Mouse (Mus musculus) 3T3-L1 (cell line): Measurements from ENCODE around the gene Serpinc1.
"Not testable (repeated sequence)": the region's sequence is repeated elsewhere in the genome, so short reads cannot be mapped to it uniquely, and the experiment has no call there.

ENCODE experiments used
- DNase-seq: peaks from one replicate; pipeline ENCODE4 v3.0.0-alpha.2; 2015; ENCODE audit warnings: low read depth, low spot score

The Serpinc1 gene

DNA sequence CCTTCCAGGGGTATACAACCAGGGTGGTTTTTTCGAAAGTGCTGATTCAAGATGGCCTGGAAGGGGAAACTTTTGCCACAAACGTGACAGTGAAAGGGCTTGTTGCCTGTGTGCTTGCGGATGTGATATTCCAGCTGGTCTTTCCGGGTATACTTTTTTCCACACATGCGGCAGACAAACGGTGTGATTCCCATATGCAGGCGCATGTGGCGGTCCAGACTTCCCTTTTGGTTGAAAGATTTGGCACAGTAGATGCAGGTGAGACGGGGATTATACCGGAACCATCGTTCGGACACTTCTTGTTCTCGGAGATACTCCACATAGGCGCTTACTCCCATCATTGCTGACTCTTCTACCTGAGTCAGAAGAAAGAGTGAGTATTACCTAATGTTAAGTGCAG is 41.7 kb downstream of the Serpinc1 start:
- DNase-seq: no peak

DNA sequence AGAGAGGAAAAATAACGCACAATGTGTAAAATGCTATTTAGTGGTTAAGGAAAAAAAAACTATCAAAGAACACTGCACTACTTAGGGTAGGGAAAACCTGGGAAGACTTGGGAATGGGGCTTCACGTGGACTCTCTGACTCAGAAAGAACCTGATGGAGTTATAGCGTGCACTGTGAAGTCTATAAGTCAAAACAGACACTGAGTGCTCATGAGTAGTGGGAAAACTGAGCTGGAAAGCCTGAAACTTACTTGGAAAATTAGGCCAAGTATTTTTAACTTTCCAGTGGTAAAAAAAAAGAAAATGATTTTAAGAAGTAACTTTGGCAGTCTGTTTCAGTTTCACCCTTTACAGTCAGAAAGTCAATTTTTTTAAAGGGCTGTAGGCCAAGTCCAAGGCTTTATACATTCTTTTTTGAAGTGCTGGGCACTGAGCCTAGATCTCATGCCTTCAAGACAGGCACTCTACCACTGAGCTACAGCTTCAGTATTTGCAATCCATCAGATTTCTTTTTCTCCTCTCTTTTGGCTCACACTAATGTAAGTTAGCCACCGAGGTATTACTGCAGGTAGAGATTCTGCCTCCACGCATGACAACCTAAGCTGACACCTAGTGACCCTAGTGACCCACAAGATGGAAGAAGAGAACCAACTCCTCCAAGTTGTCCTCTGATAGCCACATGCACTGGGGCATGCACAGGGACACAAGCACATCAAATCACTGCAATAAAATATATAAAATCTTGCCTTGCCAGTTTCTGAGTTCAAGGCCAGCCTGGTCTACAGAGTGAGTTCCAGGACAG is 47.2 kb downstream of the Serpinc1 start:
- DNase-seq: peak; percentile 84

DNA sequence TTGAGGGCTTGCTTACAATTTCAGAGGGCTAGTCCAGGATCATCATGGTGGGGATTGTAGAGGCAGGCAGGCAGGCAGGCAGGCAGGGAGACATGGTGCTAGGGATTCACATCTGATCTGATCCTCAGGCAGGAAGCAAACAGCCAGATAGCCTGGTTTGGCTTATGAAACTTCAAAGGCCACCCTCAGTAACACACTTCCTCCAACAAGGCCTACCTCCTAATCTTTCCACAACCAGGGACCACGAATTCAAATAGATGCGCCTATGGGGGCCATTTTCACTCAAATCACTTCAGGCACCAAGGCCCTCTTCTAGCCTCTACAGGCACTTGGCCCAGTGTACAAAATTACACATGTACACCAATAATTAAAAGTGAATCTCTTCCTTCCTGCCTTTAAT is 48.8 kb downstream of the Serpinc1 start:
- DNase-seq: no peak

DNA sequence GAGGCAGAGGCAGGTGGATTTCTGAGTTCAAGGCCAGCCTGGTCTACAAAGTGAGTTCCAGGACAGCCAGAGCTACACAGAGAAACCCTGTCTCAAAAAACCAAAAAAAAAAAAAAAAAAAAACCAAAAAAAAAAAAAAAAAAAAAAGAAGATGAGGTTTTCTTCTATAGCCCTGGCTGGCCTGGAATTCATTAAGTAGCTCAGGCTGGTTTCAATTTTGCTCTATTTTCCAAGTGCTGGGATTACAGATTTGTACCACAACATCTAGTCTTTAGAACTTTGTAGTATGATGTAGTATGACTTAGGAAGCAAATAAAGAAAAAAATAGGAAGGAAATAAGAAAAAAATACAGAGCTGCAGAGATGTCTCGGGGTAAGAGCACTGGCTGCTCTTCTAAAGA is 50.0 kb downstream of the Serpinc1 start:
- DNase-seq: not testable (repeated sequence)

DNA sequence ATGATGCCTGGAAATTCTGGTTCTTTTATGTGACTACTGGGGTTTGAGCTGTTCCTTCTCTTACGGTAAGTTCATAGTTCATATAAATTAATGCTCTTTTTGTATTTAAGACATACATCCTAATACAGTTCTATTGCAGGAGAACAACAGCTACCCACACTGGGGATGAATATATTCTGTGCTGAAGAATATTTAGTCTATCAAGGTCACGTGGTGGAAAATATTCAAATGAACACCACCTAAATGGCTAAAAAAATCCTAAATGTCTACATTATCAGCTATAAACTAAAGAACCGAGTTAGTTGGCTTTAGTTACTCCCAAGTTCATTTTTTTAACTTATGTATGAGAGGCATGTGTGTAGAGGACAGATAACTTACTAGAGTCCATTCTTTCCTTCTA is 51.7 kb downstream of the Serpinc1 start:
- no peak for DNase-seq

DNA sequence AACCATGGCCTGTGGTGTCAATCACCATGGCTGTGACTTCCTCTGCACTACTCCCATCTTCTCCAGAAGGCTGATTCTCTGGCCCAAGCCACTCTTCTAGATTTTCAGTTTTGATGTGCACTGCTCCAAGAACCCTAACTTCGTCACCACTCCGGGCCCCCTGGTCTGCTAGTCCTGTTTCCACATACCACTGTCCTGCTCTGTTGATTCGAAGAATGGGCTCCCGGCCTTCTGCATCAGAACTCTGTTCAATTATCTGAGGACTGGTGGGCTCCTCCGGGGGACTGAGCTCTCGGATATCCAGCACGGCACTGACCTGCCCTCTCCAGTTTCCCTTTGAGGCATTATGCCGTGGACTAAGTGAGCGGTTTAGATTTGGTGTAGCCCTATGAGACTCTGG is 53.5 kb downstream of the Serpinc1 start:
- no peak for DNase-seq

DNA sequence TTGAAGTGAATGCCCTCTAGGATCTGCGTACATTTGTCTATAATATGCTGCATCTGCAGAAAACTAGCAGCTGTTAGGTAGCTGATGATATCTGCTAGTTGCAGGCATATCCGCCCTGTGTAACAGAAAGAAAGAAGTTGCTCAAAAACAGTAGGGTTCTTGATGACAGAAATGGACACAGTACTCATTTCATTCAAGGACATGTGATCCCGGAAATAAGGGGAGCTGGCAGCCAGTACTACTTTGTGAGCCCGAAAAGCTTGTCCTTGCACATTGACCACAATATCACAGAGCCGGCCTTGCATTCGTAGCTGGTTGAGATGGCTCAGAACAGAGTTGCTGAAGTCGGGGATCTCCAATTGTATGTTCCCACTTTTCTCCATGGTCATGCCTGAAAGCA is 54.0 kb downstream of the Serpinc1 start:
- no peak for DNase-seq

DNA sequence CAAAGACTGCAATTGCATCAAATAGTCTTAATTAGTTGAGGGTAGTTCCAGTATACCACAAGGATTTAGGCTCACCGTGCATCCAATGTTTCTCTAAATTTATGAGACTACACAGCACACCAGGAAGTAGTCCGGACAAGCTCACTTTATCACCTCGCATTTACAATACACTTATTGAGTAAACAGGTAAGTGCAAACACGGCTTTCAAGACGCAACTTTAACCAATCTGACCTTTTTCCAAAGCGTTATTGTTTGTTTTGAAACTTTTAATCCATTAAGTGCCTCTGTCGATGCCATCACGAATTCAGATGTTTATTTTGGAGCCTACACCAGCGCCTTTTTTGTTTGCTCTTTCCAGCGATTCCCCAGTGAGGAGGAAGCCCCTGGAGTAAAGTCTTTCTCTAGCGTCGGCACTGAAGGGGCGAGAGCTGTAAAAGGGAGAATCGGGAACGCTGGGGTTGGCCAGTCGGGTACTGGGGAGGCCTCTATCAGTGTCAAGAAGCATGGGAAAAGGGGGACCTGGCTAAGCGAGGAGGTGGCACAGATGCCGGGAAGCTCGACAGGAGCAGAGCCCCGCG is 55.6 kb downstream of the Serpinc1 start:
- DNase-seq: peak; percentile 61

DNA sequence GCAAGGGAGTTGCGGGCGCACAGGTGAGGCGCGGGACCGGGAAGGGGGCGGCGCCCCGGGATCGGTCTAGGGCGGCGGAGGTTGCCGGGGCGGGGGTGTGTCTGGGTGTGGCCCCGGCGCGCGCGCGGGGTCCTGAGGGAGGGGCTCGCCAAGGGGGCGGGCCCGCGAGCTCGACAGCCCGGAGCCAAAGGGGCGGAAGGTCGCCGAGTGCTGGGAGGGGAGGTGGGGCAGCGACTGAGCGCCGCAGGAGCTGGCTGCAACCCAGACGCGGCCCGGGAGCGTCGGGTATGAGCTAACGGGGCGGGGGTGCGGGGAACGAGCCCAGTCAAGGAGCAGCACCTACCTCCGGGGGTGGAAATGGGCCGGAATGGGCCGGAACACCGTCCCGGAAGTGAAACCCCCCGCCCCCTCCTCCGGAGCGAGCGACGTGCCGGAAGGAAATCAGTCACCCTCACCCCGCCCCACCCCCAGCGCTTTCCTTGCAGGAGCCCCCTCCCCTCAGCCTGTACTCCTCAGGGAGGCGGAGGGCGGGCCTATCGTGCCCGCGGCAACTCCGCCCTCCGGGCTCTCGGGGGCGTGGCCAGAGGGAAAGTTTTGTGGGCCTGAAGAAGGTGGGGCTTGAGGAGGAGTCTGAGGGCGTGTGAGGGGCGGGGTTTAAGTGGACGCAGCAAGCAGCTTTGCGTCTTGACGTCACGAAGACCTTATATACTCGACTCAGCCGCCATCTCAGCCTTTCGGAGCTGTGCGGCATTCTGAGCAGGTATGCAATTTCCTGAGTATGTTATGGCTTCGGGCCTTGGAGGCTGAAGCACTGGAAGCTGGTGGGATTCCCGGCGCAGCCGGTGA is 56.3 kb downstream of the Serpinc1 start, which contains the start of gene Zbtb37:
Zbtb37 (minus strand) TSS at position 415 of the 846 bp plus-strand sequence.
- DNase-seq: peak; percentile 99

DNA sequence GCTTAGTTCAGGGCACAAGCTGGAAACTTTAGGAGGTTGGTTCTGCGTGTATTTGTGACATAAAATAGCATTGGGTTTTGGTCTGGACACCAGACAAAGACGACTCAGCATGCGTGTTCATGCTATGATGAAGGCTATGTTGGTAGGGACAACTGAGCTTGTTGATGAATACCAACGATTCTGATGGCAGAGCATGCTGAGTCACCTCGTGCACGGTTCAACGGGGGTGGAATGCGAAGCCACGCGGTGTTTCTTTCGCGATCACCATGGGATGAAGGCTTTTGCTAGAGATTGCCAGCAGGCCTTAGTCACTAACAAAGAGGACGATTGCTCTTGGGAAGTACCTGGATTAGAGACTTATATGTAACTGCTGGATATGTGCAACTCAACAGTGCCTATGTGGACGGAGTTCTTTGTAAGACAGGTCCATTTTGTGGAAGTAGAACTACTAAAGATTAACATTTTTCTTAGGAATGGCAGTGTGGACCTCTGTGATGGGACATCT is 56.9 kb downstream of the Serpinc1 start:
- peak; percentile 76 for DNase-seq

DNA sequence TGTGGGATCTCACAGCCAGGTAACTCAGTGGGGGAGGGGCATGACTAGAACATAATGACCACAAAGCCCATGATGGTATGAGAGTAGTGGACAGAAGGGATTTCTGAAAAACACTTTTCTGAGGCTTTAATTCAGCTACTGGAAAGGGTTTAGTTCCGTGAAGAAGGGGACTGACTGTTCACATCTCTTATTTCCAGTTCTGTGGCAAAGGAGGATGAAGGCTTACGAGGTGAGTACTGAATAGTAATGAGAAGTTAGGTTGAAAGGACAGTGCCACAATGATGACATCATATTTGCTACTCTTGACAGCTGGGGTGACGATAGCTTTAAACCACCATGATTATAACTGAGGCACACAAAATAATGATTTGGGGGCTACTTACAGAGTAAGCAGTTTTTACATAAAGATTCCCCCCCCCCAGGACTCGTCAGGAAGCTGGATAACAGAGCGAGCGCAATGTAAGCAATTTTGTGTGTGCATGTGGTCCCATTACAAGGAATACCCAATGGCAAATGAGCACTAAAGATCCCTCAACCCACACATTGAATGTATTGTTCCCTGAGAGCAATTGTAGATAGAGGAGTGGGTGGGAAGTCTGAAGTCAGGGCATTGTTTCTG is 57.5 kb downstream of the Serpinc1 start:
- no peak for DNase-seq

DNA sequence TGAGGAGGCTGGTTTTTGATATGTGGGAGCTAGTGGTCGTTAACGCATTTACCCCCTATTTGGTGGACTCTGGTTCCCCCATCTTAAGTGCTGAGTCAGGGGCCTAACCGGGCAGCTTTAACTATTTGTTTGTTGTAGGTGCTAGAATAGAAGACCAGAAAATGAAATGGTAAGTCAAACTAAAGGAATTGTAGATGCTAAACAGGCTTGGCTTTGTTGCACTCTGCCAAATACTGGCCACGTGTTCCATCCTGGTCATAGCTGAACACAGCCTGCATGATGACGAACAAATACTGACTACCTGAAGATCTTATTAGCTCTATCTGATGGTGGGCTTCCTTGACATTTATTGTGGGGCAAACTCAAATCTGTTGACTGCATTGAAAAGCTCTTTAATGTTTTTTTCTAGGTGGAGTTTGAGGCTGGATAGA is 58.0 kb downstream of the Serpinc1 start:
- peak; percentile 54 for DNase-seq

DNA sequence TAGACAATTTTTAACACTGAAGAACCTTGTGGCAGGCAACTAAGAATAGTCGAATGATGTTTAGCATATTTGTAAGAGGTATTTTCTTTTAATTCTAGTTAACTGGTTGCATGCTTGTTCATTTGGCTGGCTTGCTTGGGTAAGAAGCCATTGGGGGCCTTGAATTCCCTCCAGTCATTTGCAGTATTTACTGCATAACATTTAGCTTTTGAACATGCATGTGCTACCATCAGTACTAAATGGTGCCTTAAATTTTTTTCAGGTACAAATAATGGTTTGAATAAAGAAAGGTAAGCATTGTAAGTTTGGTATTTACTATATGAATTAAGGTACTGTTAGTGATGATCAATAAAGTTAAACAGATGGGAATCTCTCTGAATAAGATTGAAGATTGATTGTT is 58.6 kb downstream of the Serpinc1 start:
- no peak for DNase-seq

DNA sequence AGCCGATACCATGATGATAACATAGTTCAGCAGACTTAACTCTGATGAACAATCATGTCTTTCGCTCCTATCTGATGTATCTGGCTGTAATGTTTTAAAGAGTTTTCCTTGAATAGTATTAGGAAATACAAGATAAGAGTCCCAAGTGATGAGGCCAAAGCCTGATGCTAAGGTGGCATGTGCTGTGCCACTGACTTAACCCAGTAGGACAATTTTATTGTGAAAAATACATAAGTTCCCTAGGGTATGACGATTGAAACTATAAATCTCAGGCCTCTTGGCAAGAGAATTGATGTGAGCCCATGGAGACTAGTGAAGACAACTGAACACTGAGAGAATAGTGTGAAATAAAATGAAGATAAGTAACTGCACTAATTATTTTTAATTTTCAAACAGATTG is 59.2 kb downstream of the Serpinc1 start:
- DNase-seq: peak; percentile 25

DNA sequence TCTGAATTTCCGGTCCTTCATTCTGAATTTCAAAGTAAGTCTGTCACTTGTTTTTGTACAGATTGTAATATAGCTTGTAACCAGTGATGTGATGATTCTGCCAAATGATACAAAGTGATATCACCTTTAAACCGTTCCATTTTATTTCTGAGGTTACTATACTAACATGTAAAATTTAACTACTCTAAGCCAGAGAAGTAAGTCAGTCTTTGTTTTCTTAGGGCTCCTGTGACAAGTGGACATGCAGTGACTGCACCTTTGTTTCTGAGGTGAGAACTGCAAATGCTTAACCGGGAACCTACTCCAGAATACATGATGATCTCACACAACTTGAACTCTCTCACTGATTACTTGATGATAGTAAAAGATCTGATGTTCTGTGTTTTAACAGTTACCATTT is 59.6 kb downstream of the Serpinc1 start:
- peak; percentile 32 for DNase-seq

DNA sequence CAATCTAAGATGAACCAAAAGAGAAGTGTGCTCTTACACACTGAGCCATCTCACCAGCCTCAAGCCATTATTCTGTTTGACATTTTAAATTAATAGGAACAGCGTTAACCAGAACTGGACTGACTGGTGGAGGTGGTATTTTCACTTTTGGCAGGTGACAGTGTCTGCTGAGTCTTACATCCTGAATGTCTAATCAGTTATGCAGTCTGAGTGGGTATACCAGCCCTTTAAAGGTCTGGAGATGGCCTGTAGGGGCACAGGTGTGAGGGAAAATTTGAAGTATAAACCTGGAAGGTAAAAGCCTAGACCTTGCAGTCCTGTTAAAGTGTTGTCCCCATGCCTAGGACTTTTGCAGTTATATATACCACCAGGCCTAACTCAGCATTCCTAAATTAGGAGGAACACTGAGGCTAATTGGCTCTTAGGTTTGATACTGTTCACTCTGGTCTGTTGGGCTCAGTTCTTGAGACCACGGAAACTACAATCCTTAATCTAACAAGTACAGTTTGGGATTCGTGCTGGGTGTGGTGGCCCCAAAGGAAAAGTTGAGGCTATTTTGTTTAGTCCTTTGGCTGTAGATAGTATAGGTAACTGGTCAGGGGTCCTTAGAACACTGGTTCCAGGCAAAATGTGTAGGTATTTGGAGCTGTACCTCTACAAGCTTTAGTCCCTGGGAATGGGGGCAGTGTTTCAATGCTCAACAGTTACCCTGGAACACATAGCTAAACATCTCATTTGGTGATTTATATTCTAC is 60.8 kb downstream of the Serpinc1 start:
- peak; percentile 28 for DNase-seq

DNA sequence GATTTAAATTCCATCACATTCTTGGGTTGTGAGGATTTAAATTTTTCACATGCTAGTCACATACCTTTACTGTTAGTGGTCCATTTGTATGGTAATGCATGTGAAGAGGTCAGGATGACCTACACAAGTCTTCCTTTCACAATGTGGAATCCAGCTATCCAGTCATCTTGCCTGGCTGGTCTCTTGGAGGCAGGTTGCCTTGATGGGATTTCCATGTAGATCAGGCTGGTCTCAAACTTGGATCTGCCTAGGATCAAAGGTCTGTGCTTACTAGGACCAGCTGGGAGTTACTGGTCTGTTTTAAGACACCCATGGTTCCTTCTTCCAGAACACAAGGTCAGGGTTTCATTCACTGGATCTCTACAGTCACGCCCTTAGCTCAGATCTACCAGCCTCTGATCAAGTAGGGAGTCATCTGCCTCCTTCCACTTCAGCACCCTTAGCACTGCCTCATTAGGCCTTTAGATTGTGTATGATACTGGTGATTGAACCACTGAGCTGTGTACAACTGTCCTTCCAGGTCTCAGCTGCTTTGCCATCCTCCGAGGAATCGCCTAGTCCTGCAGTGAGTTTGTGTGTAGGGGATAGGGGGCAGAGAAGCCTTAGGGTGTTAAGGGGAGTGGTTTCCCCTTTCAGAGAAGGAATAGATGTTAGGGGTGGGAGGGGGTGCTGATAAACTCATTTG is 61.5 kb downstream of the Serpinc1 start:
- peak; percentile 75 for DNase-seq

DNA sequence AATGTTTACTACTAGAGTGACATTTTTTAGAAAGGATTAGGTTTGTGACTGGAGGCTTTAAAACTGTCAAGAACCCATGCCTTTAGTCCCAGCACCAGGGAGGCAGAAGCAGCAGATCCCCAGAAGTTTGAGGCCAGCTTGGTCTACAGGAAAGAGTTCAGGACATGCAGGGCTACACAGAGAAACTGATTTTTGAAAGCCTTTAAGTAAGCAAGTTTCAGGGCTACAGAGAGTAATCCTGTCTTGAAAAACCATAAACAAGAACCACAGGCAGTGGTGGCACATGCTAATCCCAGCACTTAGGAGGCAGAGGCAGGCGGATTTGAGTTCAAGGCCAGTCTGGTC is 62.0 kb downstream of the Serpinc1 start:
- peak; percentile 54 for DNase-seq

DNA sequence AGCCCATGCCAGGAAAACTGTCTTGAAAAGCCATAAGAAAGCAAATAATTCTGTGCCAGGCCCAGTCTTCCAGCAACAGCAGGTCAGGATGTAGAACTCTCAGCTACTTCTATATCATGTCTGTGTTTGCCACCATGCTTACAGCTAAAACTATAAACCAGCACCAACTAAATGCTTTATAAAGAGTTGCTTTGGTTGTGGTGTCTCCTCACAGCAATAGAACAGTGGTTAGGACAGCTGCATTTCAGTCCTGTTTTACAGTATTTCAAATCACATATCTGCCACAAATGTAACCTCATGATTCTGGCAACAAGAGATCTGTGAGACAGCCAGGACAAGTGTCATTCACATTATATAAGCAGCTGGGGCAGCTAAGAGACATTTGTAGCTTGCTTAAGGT is 62.5 kb downstream of the Serpinc1 start:
- peak; percentile 56 for DNase-seq

DNA sequence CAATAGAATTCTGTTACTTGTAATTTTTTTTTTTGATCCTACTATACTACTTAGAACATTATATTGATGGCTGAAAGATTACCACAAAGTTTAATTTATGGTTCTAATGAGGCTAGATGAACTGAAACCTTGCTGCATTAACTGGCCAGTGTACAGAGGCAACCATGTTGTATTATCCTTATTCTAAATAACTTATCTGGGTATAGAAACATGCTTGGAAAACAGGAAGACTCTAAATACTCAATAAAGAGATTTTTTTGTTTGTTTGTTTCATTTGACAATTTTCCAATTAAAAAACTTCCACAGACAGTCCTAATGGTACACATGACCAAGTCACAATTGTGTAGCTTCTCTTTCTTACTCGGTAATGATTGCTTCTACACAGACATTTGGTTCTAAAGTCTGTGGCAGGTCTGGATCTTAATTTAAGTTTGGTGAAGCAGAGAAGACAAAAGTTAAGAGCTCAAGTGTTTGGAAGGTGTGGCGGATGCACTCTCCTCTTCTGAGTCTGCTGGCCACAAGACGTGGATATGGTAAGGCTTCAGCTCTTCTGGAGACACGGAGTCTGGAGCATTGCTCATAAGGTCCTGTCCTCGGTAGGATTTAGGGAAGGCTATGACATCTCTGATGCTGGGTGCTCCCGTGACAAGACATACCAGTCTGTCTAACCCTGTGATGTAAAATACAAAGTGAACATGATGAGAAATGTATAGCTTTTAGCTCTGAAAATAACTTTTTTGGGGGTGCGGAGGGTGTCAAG is 63.1 kb downstream of the Serpinc1 start:
- DNase-seq: peak; percentile 5
